Mouse (Mus musculus) ovary, postnatal 10 days (tissue): ENCODE measurements around the gene Eme2.

Source experiments
- DNase-seq: peaks from one replicate; pipeline ENCODE4 v3.0.0; 2022; ENCODE audit warnings: low spot score

The Eme2 gene

GRCm38 (mm10) chr17:24896241-24896992, 1.5 kb upstream of the Eme2 start, which contains the start of gene Nme3:
Gene Nme3, plus strand, starts transcription at chr17:24896500.
- DNase-seq: peak; percentile 38

- DNase-seq: no peak
These were observed 819 bp upstream of the Eme2 start for GRCm38 (mm10) chr17:24895571-24896240.

GRCm38 (mm10) chr17:24894061-24894994, 559 bp downstream of the Eme2 start:
- no peak for DNase-seq

GRCm38 (mm10) chr17:24893276-24893675, 1.6 kb downstream of the Eme2 start:
- DNase-seq: no peak

- DNase-seq: no peak
These were observed 2.1 kb downstream of the Eme2 start for GRCm38 (mm10) chr17:24892785-24893184.

- no peak for DNase-seq
These were observed 3.6 kb downstream of the Eme2 start for GRCm38 (mm10) chr17:24891321-24891720.

GRCm38 (mm10) chr17:24890151-24891092, 4.5 kb downstream of the Eme2 start:
- DNase-seq: no peak

- DNase-seq: no peak
These were observed 6.0 kb downstream of the Eme2 start for GRCm38 (mm10) chr17:24888862-24889261.

- DNase-seq: no peak
These were observed 7.4 kb downstream of the Eme2 start for GRCm38 (mm10) chr17:24887291-24888080.

- DNase-seq: no peak
These were observed 8.0 kb downstream of the Eme2 start for GRCm38 (mm10) chr17:24886932-24887271.

GRCm38 (mm10) chr17:24886134-24886931, 8.6 kb downstream of the Eme2 start, which contains the start of the genes Nubp2 and Spsb3:
Gene Nubp2, minus strand, starts transcription at chr17:24886349.
Gene Spsb3, plus strand, starts transcription at chr17:24886643.
- peak; percentile 85 for DNase-seq

- DNase-seq: no peak
These were observed 9.3 kb downstream of the Eme2 start for GRCm38 (mm10) chr17:24885356-24886133.

- no peak for DNase-seq
These were observed 10.5 kb downstream of the Eme2 start for GRCm38 (mm10) chr17:24884391-24884790.

- no peak for DNase-seq
These were observed 13.0 kb downstream of the Eme2 start for GRCm38 (mm10) chr17:24881738-24882440.

- DNase-seq: no peak
These were observed 16.4 kb downstream of the Eme2 start for GRCm38 (mm10) chr17:24878531-24878930.

GRCm38 (mm10) chr17:24878117-24878397, 16.8 kb downstream of the Eme2 start:
- DNase-seq: no peak

GRCm38 (mm10) chr17:24877336-24878116, 17.4 kb downstream of the Eme2 start:
- DNase-seq: no peak

GRCm38 (mm10) chr17:24874989-24875388, 19.9 kb downstream of the Eme2 start:
- no peak for DNase-seq
